Mouse (Mus musculus): Measurements from ENCODE around the gene Ndufs3. TPM values are rescaled to one million over a fixed set of nuclear protein-coding genes. Genes with fewer than 3 reads are reported as not detected.
"Not testable (repeated sequence)": the region's sequence is repeated elsewhere in the genome, so short reads cannot be mapped to it uniquely, and the experiment has no call there.

Ndufs3 gene
- total and polyA plus RNA-seq, 3 experiments: 133 to 185 (median 182) TPM

DNA sequence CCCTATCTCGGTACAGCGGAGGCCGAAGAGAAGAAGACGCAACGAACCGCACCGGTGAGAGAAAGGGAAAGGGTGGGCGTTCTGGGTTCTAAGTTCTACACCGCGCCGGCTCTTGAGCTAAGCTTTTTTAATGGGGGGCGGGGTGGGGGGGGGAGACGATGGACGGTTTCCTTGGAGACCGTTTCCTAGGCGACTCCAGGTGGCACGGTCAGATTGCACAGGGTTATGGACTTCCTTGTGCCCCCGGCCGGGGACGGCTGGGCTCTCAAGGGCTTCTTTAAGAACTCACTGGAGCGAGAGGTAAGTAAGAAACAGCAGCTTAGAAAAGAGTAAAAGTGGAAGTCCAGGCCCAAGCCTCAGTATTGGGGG is 213 bp upstream of the Ndufs3 start:
- no peak overlapping the region for H3K27ac ChIP-seq (ENCODE audit: insufficient read depth, low read depth)
- H3K9me3 ChIP-seq (replicated peaks; ENCODE audit: low read length): no peaks in the 10 kb centered on the region
- H3K79me2 ChIP-seq (replicated peaks; ENCODE audit: control insufficient read depth, extremely low read depth, insufficient read depth, poor library complexity, severe bottlenecking): peaks cover 29% of the 10 kb centered on the region
- peaks cover 38 to 67% of the 10 kb centered on the region in 2 experiments for H3K36me3 ChIP-seq (replicated peaks in 1 of 2; ENCODE audit: control insufficient read depth in 1 of 2, insufficient read depth in 1 of 2, low read length in 1 of 2)
- peak; percentile 16; the same call in 1 of the 2 replicates for TF ChIP-seq MXI1 (IDR thresholded peaks at IDR 0.05; ENCODE audit: low read depth, low read length)
- TF ChIP-seq E2F4 (IDR thresholded peaks at IDR 0.05; ENCODE audit: insufficient replicate concordance, low read depth, low read length): no peak
- H3K4me1 ChIP-seq (ENCODE audit: control insufficient read depth in 1 of 2, insufficient read depth in 2 of 2): peaks cover 9 to 38% of the 10 kb centered on the region in 2 experiments
- dilution Hi-C loops (cut with MboI; ENCODE audit: extremely low pct_ligation_motif_present, extremely low pct_unique_long_range_greater_than_20kb, low sequenced_read_pairs) (no loop called here), in situ Hi-C loops (cut with MboI; ENCODE audit: low pct_ligation_motif_present, low pct_unique_long_range_greater_than_20kb, low sequenced_read_pairs) (no loop called here)
- H3K9ac ChIP-seq (ENCODE audit: insufficient read depth, low read depth): peak overlapping the region; percentile 69
- peak overlapping the region; percentile 81 to 100 (median 95) for H3K4me3 ChIP-seq (replicated peaks in 1 of 3; ENCODE audit: low read depth in 2 of 3, low read length in 2 of 3, poor library complexity in 1 of 3)
- no peaks in the 10 kb centered on the region for H3K27me3 ChIP-seq (replicated peaks)
- H3K4me2 ChIP-seq (ENCODE audit: insufficient read depth, low read depth, poor library complexity, severe bottlenecking): peak overlapping the region; percentile 97
- DNase-seq (ENCODE audit: extremely low read depth): peak; percentile 67

DNA sequence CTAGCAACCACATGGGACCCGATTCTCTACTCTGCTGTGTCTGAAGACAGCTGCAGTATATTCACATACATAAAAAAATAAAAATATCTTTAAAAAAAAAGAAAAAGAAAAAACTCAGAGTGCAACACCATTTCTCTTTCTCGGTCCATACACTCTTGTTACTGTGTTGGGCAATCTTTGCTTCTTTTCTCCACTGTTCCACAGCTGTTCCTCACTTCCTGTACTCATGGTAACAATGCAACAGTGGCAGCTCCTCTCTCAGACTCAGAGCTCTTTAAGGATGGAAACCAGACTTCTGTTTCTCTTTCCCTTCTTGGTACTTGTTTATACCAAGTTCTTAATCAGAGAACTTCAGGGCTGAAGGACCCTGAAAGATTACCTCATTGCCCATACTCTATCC is 1.2 kb downstream of the Ndufs3 start:
- no peak for DNase-seq (ENCODE audit: extremely low read depth)
- Histone ChIP-seq H3K9me3 (replicated peaks; ENCODE audit: low read length) (no peaks in the 10 kb centered on the region), H3K4me3 (replicated peaks in 1 of 3; ENCODE audit: low read depth in 2 of 3, low read length in 2 of 3, poor library complexity in 1 of 3) (peak overlapping the region; percentile 81 to 100 (median 95)), H3K27ac (ENCODE audit: insufficient read depth, low read depth) (no peak overlapping the region), H3K4me2 (ENCODE audit: insufficient read depth, low read depth, poor library complexity, severe bottlenecking) (peak overlapping the region; percentile 99), H3K27me3 (replicated peaks) (no peaks in the 10 kb centered on the region), H3K4me1 (ENCODE audit: control insufficient read depth in 1 of 2, insufficient read depth in 2 of 2) (peaks cover 9 to 36% of the 10 kb centered on the region in 2 experiments), H3K9ac (ENCODE audit: insufficient read depth, low read depth) (peak overlapping the region; percentile 63), H3K36me3 (replicated peaks in 1 of 2; ENCODE audit: control insufficient read depth in 1 of 2, insufficient read depth in 1 of 2, low read length in 1 of 2) (peaks cover 33 to 66% of the 10 kb centered on the region in 2 experiments), H3K79me2 (replicated peaks; ENCODE audit: control insufficient read depth, extremely low read depth, insufficient read depth, poor library complexity, severe bottlenecking) (peaks cover 29% of the 10 kb centered on the region)
- TF ChIP-seq ETS1 (conservative IDR thresholded peaks at IDR 0.05; ENCODE audit: low read depth, low read length): no peak
- no peak for TF ChIP-seq NRF1 (IDR thresholded peaks at IDR 0.05; ENCODE audit: low read depth, low read length)
- dilution Hi-C loops (cut with MboI; ENCODE audit: extremely low pct_ligation_motif_present, extremely low pct_unique_long_range_greater_than_20kb, low sequenced_read_pairs) (no loop called here), in situ Hi-C loops (cut with MboI; ENCODE audit: low pct_ligation_motif_present, low pct_unique_long_range_greater_than_20kb, low sequenced_read_pairs) (no loop called here)

DNA sequence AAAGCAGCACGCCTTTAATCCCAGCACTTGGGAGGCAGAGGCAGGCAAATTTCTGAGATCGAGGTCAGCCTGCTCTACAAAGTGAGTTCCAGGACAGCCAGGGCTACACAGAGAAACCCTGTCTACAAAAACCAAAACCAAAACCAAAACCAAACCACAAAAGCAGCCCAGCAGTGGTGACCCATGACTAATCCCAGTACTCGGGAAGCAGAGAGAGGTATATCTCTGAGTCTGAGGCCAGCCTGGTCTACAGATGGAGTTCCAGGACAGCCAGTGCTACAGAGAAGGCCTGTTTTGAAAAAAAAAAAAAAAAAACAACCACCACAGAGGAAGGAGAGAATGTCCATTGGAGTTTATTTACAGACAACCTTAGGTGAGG is 10.3 kb downstream of the Ndufs3 start:
- TF ChIP-seq ETS1 (conservative IDR thresholded peaks at IDR 0.05; ENCODE audit: low read depth, low read length) (peak; percentile 42), JUND (conservative IDR thresholded peaks at IDR 0.05; ENCODE audit: low read depth, low read length) (0 out of 2 replicates have a peak, but pooled peaks have one; percentile 20), JUN (IDR thresholded peaks at IDR 0.05; ENCODE audit: insufficient read depth, low read depth, low read length) (peak; percentile 47; the same call in 1 of the 2 replicates), ZNF384 (IDR thresholded peaks at IDR 0.05; ENCODE audit: low read depth, low read length) (peak; percentile 59), IRF4 (IDR thresholded peaks at IDR 0.05; ENCODE audit: low read depth, low read length) (peak; percentile 64; the same call in 1 of the 2 replicates), EP300 (IDR thresholded peaks at IDR 0.05; ENCODE audit: low read length) (peak; percentile 65)
- H3K27me3 ChIP-seq (replicated peaks); H3K79me2 ChIP-seq (replicated peaks; ENCODE audit: control insufficient read depth, extremely low read depth, insufficient read depth, poor library complexity, severe bottlenecking); H3K9ac ChIP-seq (ENCODE audit: insufficient read depth, low read depth); H3K9me3 ChIP-seq (replicated peaks; ENCODE audit: low read length); in situ Hi-C loops (cut with MboI; ENCODE audit: low pct_ligation_motif_present, low pct_unique_long_range_greater_than_20kb, low sequenced_read_pairs); H3K4me3 ChIP-seq (replicated peaks in 1 of 3; ENCODE audit: low read depth in 2 of 3, low read length in 2 of 3, poor library complexity in 1 of 3); H3K27ac ChIP-seq (ENCODE audit: insufficient read depth, low read depth); H3K4me2 ChIP-seq (ENCODE audit: insufficient read depth, low read depth, poor library complexity, severe bottlenecking); H3K4me1 ChIP-seq (ENCODE audit: control insufficient read depth in 1 of 2, insufficient read depth in 2 of 2); dilution Hi-C loops (cut with MboI; ENCODE audit: extremely low pct_ligation_motif_present, extremely low pct_unique_long_range_greater_than_20kb, low sequenced_read_pairs): not testable (repeated sequence)
- peaks cover 31 to 80% of the 10 kb centered on the region in 2 experiments for H3K36me3 ChIP-seq (replicated peaks in 1 of 2; ENCODE audit: control insufficient read depth in 1 of 2, insufficient read depth in 1 of 2, low read length in 1 of 2)
- peak; percentile 38 for DNase-seq (ENCODE audit: extremely low read depth)
